Mouse (Mus musculus) olfactory bulb, adult 2 months (tissue): ENCODE data around the gene Hdac9.

Source experiments
- CTCF ChIP-seq: fragments of 200-500 bp; IDR thresholded peaks from 2 replicates; pipeline ENCODE4 v1.5.1; 2012; ENCODE audit warnings: low read depth, mild to moderate bottlenecking, low read length, moderate library complexity; ENCODE audit not compliant: insufficient read depth
- POLR2A ChIP-seq: fragments of 200-500 bp; IDR thresholded peaks from 2 replicates; pipeline ENCODE4 v1.6.1; 2012; ENCODE audit warnings: mild to moderate bottlenecking, low read depth, low read length, moderate library complexity; ENCODE audit not compliant: insufficient read depth

DNA sequence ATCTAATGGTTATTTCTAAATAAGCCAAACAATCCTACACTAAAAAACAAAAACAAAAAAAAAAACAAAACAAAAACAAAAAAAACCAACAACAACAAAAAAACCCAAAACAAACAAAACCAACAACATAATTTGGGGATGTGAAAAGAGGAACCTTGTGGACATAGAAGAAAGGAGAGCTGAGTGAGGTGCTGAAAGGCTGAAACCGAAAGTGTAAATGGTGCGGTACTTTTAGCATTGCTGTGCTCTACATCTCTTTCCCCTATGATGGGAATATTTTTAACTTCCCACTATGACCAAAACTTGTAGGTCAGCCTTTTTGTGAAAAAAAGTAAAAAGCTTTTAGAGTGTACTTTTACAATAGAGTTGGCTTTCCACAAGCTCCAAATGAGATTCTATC is 774.2 kb downstream of the Hdac9 start:
- TF ChIP-seq CTCF (no peak), POLR2A (no peak)
